Comparison of ENCODE assay signal across 29 mouse cellular contexts in genomic region chr13:3894549-3894948, GRCm38 (mm10). TPM values are rescaled to one million over a fixed set of nuclear protein-coding genes. Genes with fewer than 3 reads are reported as not detected.
DNase-seq lines count a peak whose midpoint lies in the region; ATAC-seq and TF ChIP-seq lines count a peak whose summit lies in the region.
"Had no signal": no experiment of that assay in that cellular context is flagged by ENCODE, and none has a peak within 500 bp of the region (broad histone marks: within the 10 kb centered on the region; RNA-seq: fewer than 3 reads in every experiment).

No protein-coding gene starts in this region.

- 72% methylated on average over 8 of the region's 8 CpGs for WGBS in kidney, embryonic 15.5 days
- 82% methylated on average over 8 of the region's 8 CpGs for WGBS in midbrain, embryonic 11.5 days
- WGBS in midbrain, postnatal 0 days, result 81% methylated on average over 8 of the region's 8 CpGs
- 72% methylated on average over 8 of the region's 8 CpGs for WGBS in intestine, embryonic 16.5 days
- WGBS in limb, embryonic 13.5 days, result 57% methylated on average over 8 of the region's 8 CpGs

- DNase-seq in kidney, adult 18-20 months, result peak; percentile 30
- peak; percentile 51 for DNase-seq in midbrain, embryonic 11.5 days (ENCODE audit: low spot score, missing footprints)
- DNase-seq in midbrain, postnatal 0 days (ENCODE audit: low spot score), result no peak
- DNase-seq: adrenal gland, postnatal 10 days; cerebellum, adult 8-10 months; right cerebral cortex, postnatal 4 days had no signal

- H3K36me3 ChIP-seq in kidney, embryonic 15.5 days, result peaks cover 8% of the 10 kb centered on the region
- H3K36me3 ChIP-seq in midbrain, embryonic 11.5 days (ENCODE audit: control insufficient read depth, insufficient read depth, low read length), result no peaks in the 10 kb centered on the region
- H3K36me3 ChIP-seq in midbrain, postnatal 0 days (ENCODE audit: insufficient read depth, low read length), result no peaks in the 10 kb centered on the region
- H3K36me3 ChIP-seq in intestine, embryonic 16.5 days (ENCODE audit: control insufficient read depth, insufficient read depth, low read length), result no peaks in the 10 kb centered on the region
- H3K36me3 ChIP-seq in limb, embryonic 13.5 days, result peaks cover 13% of the 10 kb centered on the region
- H3K36me3 ChIP-seq: stomach, embryonic 15.5 days had no signal

- no peak overlapping the region for H3K4me2 ChIP-seq in kidney, embryonic 15.5 days
- H3K4me2 ChIP-seq in midbrain, embryonic 11.5 days, result no peak overlapping the region
- H3K4me2 ChIP-seq in midbrain, postnatal 0 days (ENCODE audit: low read depth, low read length, poor library complexity, severe bottlenecking), result no peak overlapping the region
- H3K4me2 ChIP-seq in intestine, embryonic 16.5 days (ENCODE audit: low read depth, low read length), result no peak overlapping the region
- 0 out of 2 replicates have a peak overlapping the region, but pooled peaks have one; percentile 74 for H3K4me2 ChIP-seq in limb, embryonic 13.5 days (replicated peaks)

- no peak for ATAC-seq in kidney, embryonic 15.5 days (replicated peaks; ENCODE audit: low FRiP score)
- no peak for ATAC-seq in midbrain, embryonic 11.5 days (ENCODE audit: low FRiP score)
- no peak for ATAC-seq in midbrain, postnatal 0 days (ENCODE audit: low FRiP score)
- ATAC-seq in intestine, embryonic 16.5 days, result no peak
- ATAC-seq in limb, embryonic 13.5 days (ENCODE audit: low FRiP score, low read depth), result no peak
- ATAC-seq in erythroblast, adult 5-6 weeks (replicated peaks; ENCODE audit: low FRiP score, poor library complexity, severe bottlenecking), result no peak
- ATAC-seq: lung, postnatal 0 days had no signal

- no peak overlapping the region for H3K9ac ChIP-seq in kidney, embryonic 15.5 days
- H3K9ac ChIP-seq in midbrain, embryonic 11.5 days (ENCODE audit: low read length), result no peak overlapping the region
- H3K9ac ChIP-seq in midbrain, postnatal 0 days (replicated peaks; ENCODE audit: low read length, poor library complexity, severe bottlenecking), result no peak overlapping the region
- peak overlapping the region; percentile 15; the same call in 1 of the 2 replicates for H3K9ac ChIP-seq in intestine, embryonic 16.5 days (ENCODE audit: low read depth, low read length)
- no peak overlapping the region for H3K9ac ChIP-seq in limb, embryonic 13.5 days
- H3K9ac ChIP-seq: stomach, embryonic 15.5 days had no signal

- H3K4me3 ChIP-seq in kidney, embryonic 15.5 days (replicated peaks), result no peak overlapping the region
- H3K4me3 ChIP-seq in midbrain, embryonic 11.5 days (ENCODE audit: low read depth, low read length), result no peak overlapping the region
- no peak overlapping the region for H3K4me3 ChIP-seq in midbrain, postnatal 0 days (ENCODE audit: low read depth, low read length)
- no peak overlapping the region for H3K4me3 ChIP-seq in intestine, embryonic 16.5 days (ENCODE audit: low read length)
- H3K4me3 ChIP-seq in limb, embryonic 13.5 days, result no peak overlapping the region
- H3K4me3 ChIP-seq: hindbrain, embryonic 10.5 days; layer of hippocampus, adult 2 months; stomach, embryonic 15.5 days had no signal

- H3K9me3 ChIP-seq in kidney, embryonic 15.5 days (replicated peaks), result no peaks in the 10 kb centered on the region
- H3K9me3 ChIP-seq in midbrain, embryonic 11.5 days (ENCODE audit: control insufficient read depth, low read length), result no peaks in the 10 kb centered on the region
- H3K9me3 ChIP-seq in midbrain, postnatal 0 days (ENCODE audit: low read length), result no peaks in the 10 kb centered on the region
- no peaks in the 10 kb centered on the region for H3K9me3 ChIP-seq in intestine, embryonic 16.5 days (ENCODE audit: control insufficient read depth, low read length)
- H3K9me3 ChIP-seq in limb, embryonic 13.5 days, result no peaks in the 10 kb centered on the region
- H3K9me3 ChIP-seq: embryonic facial prominence, embryonic 10.5 days; hindbrain, embryonic 10.5 days; liver, embryonic 15.5 days; stomach, embryonic 15.5 days had no signal

- no peak overlapping the region for H3K27ac ChIP-seq in kidney, embryonic 15.5 days
- no peak overlapping the region for H3K27ac ChIP-seq in midbrain, embryonic 11.5 days (ENCODE audit: low read depth, low read length)
- H3K27ac ChIP-seq in midbrain, postnatal 0 days (ENCODE audit: low read depth, low read length), result no peak overlapping the region
- H3K27ac ChIP-seq in intestine, embryonic 16.5 days (ENCODE audit: low read length), result peak overlapping the region; percentile 91
- H3K27ac ChIP-seq in limb, embryonic 13.5 days, result no peak overlapping the region
- H3K27ac ChIP-seq: hindbrain, embryonic 10.5 days; kidney, postnatal 0 days; layer of hippocampus, adult 2 months; macrophage had no signal

- H3K4me1 ChIP-seq in kidney, embryonic 15.5 days, result peaks cover 19% of the 10 kb centered on the region
- peaks cover 11% of the 10 kb centered on the region for H3K4me1 ChIP-seq in midbrain, embryonic 11.5 days (ENCODE audit: control insufficient read depth, insufficient read depth, low read length)
- no peaks in the 10 kb centered on the region for H3K4me1 ChIP-seq in midbrain, postnatal 0 days (ENCODE audit: insufficient read depth, low read length)
- H3K4me1 ChIP-seq in intestine, embryonic 16.5 days (ENCODE audit: control insufficient read depth, insufficient read depth, low read length), result peaks cover 9% of the 10 kb centered on the region; the same call in 1 of the 2 replicates
- peaks cover 26% of the 10 kb centered on the region for H3K4me1 ChIP-seq in limb, embryonic 13.5 days
- H3K4me1 ChIP-seq: stomach, embryonic 15.5 days had no signal

- no peak for TF ChIP-seq CTCF in midbrain, postnatal 0 days (IDR thresholded peaks at IDR 0.05)

- H3K27me3 ChIP-seq in kidney, embryonic 15.5 days, result no peaks in the 10 kb centered on the region
- no peaks in the 10 kb centered on the region for H3K27me3 ChIP-seq in midbrain, embryonic 11.5 days (ENCODE audit: control insufficient read depth, insufficient read depth, low read length)
- no peaks in the 10 kb centered on the region for H3K27me3 ChIP-seq in midbrain, postnatal 0 days (ENCODE audit: insufficient read depth, low read length)
- H3K27me3 ChIP-seq in intestine, embryonic 16.5 days (replicated peaks; ENCODE audit: control insufficient read depth, insufficient read depth, low read length), result no peaks in the 10 kb centered on the region
- no peaks in the 10 kb centered on the region for H3K27me3 ChIP-seq in limb, embryonic 13.5 days
- H3K27me3 ChIP-seq: liver, embryonic 15.5 days; stomach, embryonic 15.5 days had no signal

RNA-seq across cellular contexts. Expression of gene Net1, which starts 23.5 kb away (rescaled TPM):
- polyA plus RNA-seq in kidney, embryonic 15.5 days (2015; fragmentation: Nextera tagmentation; extraction: Ambion mirVana), result 61.6 and 62.9 TPM in 2 replicates
- polyA plus RNA-seq in midbrain, embryonic 11.5 days (2014; fragmentation: Nextera tagmentation; extraction: Ambion mirVana), result 31.0 TPM in 2 replicates
- 16.7 and 17.7 TPM in 2 replicates for total RNA-seq in midbrain, postnatal 0 days (2014; rRNA removed)
- polyA plus RNA-seq in midbrain, postnatal 0 days (2015; fragmentation: Nextera tagmentation; extraction: Ambion mirVana), result 12.3 and 14.3 TPM in 2 replicates
- polyA plus RNA-seq in intestine, embryonic 16.5 days (2015; fragmentation: Nextera tagmentation; extraction: Ambion mirVana), result 146 and 148 TPM in 2 replicates
- 144 and 162 TPM in 2 replicates for polyA plus RNA-seq in limb, embryonic 13.5 days (2015; fragmentation: Nextera tagmentation; extraction: Ambion mirVana)
- total RNA-seq in erythroblast, adult 5-6 weeks (2015; ENCODE audit: low replicate concordance), result 13.4 and 17.8 TPM in 2 replicates
- 21.0 and 42.0 TPM in 2 replicates for total RNA-seq in erythroblast, adult 5-6 weeks (2017; ENCODE audit: low replicate concordance)

RNA-seq across cellular contexts. Expression of gene Tubal3, which starts 23.5 kb away (rescaled TPM):
- polyA plus RNA-seq in kidney, embryonic 15.5 days (2015; fragmentation: Nextera tagmentation; extraction: Ambion mirVana), result not detected in 2 replicates
- polyA plus RNA-seq in midbrain, embryonic 11.5 days (2014; fragmentation: Nextera tagmentation; extraction: Ambion mirVana), result 0.07 TPM in 1 of 2 replicates, not detected in the other
- total RNA-seq in midbrain, postnatal 0 days (2014; rRNA removed), result not detected in 2 replicates
- not detected in 2 replicates for polyA plus RNA-seq in midbrain, postnatal 0 days (2015; fragmentation: Nextera tagmentation; extraction: Ambion mirVana)
- polyA plus RNA-seq in intestine, embryonic 16.5 days (2015; fragmentation: Nextera tagmentation; extraction: Ambion mirVana), result 54.2 and 64.9 TPM in 2 replicates
- not detected in 2 replicates for polyA plus RNA-seq in limb, embryonic 13.5 days (2015; fragmentation: Nextera tagmentation; extraction: Ambion mirVana)
- not detected in 2 replicates for total RNA-seq in erythroblast, adult 5-6 weeks (2015; ENCODE audit: low replicate concordance)
- not detected in 2 replicates for total RNA-seq in erythroblast, adult 5-6 weeks (2017; ENCODE audit: low replicate concordance)
- total RNA-seq: adrenal gland, postnatal 10 days; gastrocnemius, postnatal 4 days; layer of hippocampus, adult 2 months; layer of hippocampus, postnatal 25 days had no signal
- polyA plus RNA-seq: C2C12; embryonic facial prominence, embryonic 10.5 days; forebrain, embryonic 11.5 days; heart, embryonic 11.5 days; heart, postnatal 0 days; hindbrain, embryonic 16.5 days; kidney, postnatal 0 days; liver, embryonic 15.5 days; lung, postnatal 0 days; macrophage; midbrain, embryonic 16.5 days; neural tube, embryonic 14.5 days; urinary bladder, adult 2 months had no signal

RNA-seq across cellular contexts. Expression of gene Calm5, which starts 40.6 kb away (rescaled TPM):
- polyA plus RNA-seq in kidney, embryonic 15.5 days (2015; fragmentation: Nextera tagmentation; extraction: Ambion mirVana), result not detected in 2 replicates
- not detected in 2 replicates for polyA plus RNA-seq in midbrain, embryonic 11.5 days (2014; fragmentation: Nextera tagmentation; extraction: Ambion mirVana)
- not detected in 2 replicates for total RNA-seq in midbrain, postnatal 0 days (2014; rRNA removed)
- not detected in 2 replicates for polyA plus RNA-seq in midbrain, postnatal 0 days (2015; fragmentation: Nextera tagmentation; extraction: Ambion mirVana)
- polyA plus RNA-seq in intestine, embryonic 16.5 days (2015; fragmentation: Nextera tagmentation; extraction: Ambion mirVana), result not detected in 2 replicates
- polyA plus RNA-seq in limb, embryonic 13.5 days (2015; fragmentation: Nextera tagmentation; extraction: Ambion mirVana), result not detected in 2 replicates
- not detected in 2 replicates for total RNA-seq in erythroblast, adult 5-6 weeks (2015; ENCODE audit: low replicate concordance)
- not detected in 2 replicates for total RNA-seq in erythroblast, adult 5-6 weeks (2017; ENCODE audit: low replicate concordance)
- total RNA-seq: adrenal gland, postnatal 10 days; gastrocnemius, postnatal 4 days; layer of hippocampus, adult 2 months; layer of hippocampus, postnatal 25 days had no signal
- polyA plus RNA-seq: C2C12; embryonic facial prominence, embryonic 10.5 days; forebrain, embryonic 11.5 days; heart, embryonic 11.5 days; heart, postnatal 0 days; hindbrain, embryonic 10.5 days; hindbrain, embryonic 16.5 days; kidney, postnatal 0 days; liver, embryonic 15.5 days; lung, postnatal 0 days; macrophage; midbrain, embryonic 16.5 days; neural tube, embryonic 14.5 days; stomach, embryonic 15.5 days; urinary bladder, adult 2 months had no signal

RNA-seq across cellular contexts. Expression of gene Ucn3, which starts 50.6 kb away (rescaled TPM):
- not detected in 2 replicates for polyA plus RNA-seq in kidney, embryonic 15.5 days (2015; fragmentation: Nextera tagmentation; extraction: Ambion mirVana)
- not detected in 2 replicates for polyA plus RNA-seq in midbrain, embryonic 11.5 days (2014; fragmentation: Nextera tagmentation; extraction: Ambion mirVana)
- total RNA-seq in midbrain, postnatal 0 days (2014; rRNA removed), result 0.14 and 0.71 TPM in 2 replicates
- 0.27 and 0.29 TPM in 2 replicates for polyA plus RNA-seq in midbrain, postnatal 0 days (2015; fragmentation: Nextera tagmentation; extraction: Ambion mirVana)
- 0.66 and 0.81 TPM in 2 replicates for polyA plus RNA-seq in intestine, embryonic 16.5 days (2015; fragmentation: Nextera tagmentation; extraction: Ambion mirVana)
- polyA plus RNA-seq in limb, embryonic 13.5 days (2015; fragmentation: Nextera tagmentation; extraction: Ambion mirVana), result 0.13 TPM in 1 of 2 replicates, not detected in the other
- not detected in 2 replicates for total RNA-seq in erythroblast, adult 5-6 weeks (2015; ENCODE audit: low replicate concordance)
- not detected in 2 replicates for total RNA-seq in erythroblast, adult 5-6 weeks (2017; ENCODE audit: low replicate concordance)
- total RNA-seq: adrenal gland, postnatal 10 days; gastrocnemius, postnatal 4 days; layer of hippocampus, adult 2 months; layer of hippocampus, postnatal 25 days had no signal
- polyA plus RNA-seq: C2C12; embryonic facial prominence, embryonic 10.5 days; forebrain, embryonic 11.5 days; heart, embryonic 11.5 days; heart, postnatal 0 days; hindbrain, embryonic 10.5 days; kidney, postnatal 0 days; limb, embryonic 14.5 days; liver, embryonic 15.5 days; lung, postnatal 0 days; macrophage; neural tube, embryonic 14.5 days; stomach, embryonic 15.5 days; urinary bladder, adult 2 months had no signal

RNA-seq across cellular contexts. Expression of gene Calm4, which starts 57.0 kb away (rescaled TPM):
- 0.17 and 3.2 TPM in 2 replicates for polyA plus RNA-seq in kidney, embryonic 15.5 days (2015; fragmentation: Nextera tagmentation; extraction: Ambion mirVana)
- polyA plus RNA-seq in midbrain, embryonic 11.5 days (2014; fragmentation: Nextera tagmentation; extraction: Ambion mirVana), result not detected in 2 replicates
- 3.7 TPM in 1 of 2 replicates, not detected in the other for total RNA-seq in midbrain, postnatal 0 days (2014; rRNA removed)
- polyA plus RNA-seq in midbrain, postnatal 0 days (2015; fragmentation: Nextera tagmentation; extraction: Ambion mirVana), result not detected in 2 replicates
- 0.39 TPM in 1 of 2 replicates, not detected in the other for polyA plus RNA-seq in intestine, embryonic 16.5 days (2015; fragmentation: Nextera tagmentation; extraction: Ambion mirVana)
- 0.64 TPM in 1 of 2 replicates, not detected in the other for polyA plus RNA-seq in limb, embryonic 13.5 days (2015; fragmentation: Nextera tagmentation; extraction: Ambion mirVana)
- total RNA-seq in erythroblast, adult 5-6 weeks (2015; ENCODE audit: low replicate concordance), result not detected in 2 replicates
- not detected in 2 replicates for total RNA-seq in erythroblast, adult 5-6 weeks (2017; ENCODE audit: low replicate concordance)
- total RNA-seq: adrenal gland, postnatal 10 days; layer of hippocampus, adult 2 months; layer of hippocampus, postnatal 25 days had no signal
- polyA plus RNA-seq: C2C12; embryonic facial prominence, embryonic 10.5 days; forebrain, embryonic 11.5 days; heart, embryonic 11.5 days; heart, postnatal 0 days; hindbrain, embryonic 10.5 days; kidney, postnatal 0 days; liver, embryonic 15.5 days; lung, postnatal 0 days; macrophage; midbrain, embryonic 16.5 days; neural tube, embryonic 14.5 days; urinary bladder, adult 2 months had no signal

Comparison
In these comparisons a context has a peak if more than half of its experiments do, and no peak if none do; other contexts are left out.
1. RNA of gene Tubal3, which starts 23.5 kb away (polyA plus RNA-seq): 54.2 to 64.9 TPM in intestine, embryonic 16.5 days; not detected in limb, embryonic 13.5 days, not detected in kidney, embryonic 15.5 days, 0.07 TPM in midbrain, embryonic 11.5 days and not detected in midbrain, postnatal 0 days; every median in the first group is over 10 times any median in the second.